Mouse (Mus musculus) hindbrain, postnatal 0 days (tissue): ENCODE data around the gene Ugt1a9. TPM values are rescaled to one million over a fixed set of nuclear protein-coding genes. Genes with fewer than 3 reads are reported as not detected.

ENCODE experiments used
- ATAC-seq: fragments of 200-750 bp; cut with Nextera tagmentation; 2 replicates; pipeline ENCODE4 v1.8.0; 2017; ENCODE audit warnings: mild to moderate bottlenecking, moderate TSS enrichment, moderate library complexity
- DNase-seq: peaks from one replicate; pipeline ENCODE4 v3.0.0-alpha.2; 2015; ENCODE audit warnings: low spot score
- H3K27ac ChIP-seq: fragments of 300-500 bp; sonication (generic); 2 replicates; pipeline ENCODE4 v1.5.1; 2014; ENCODE audit warnings: mild to moderate bottlenecking
- H3K27me3 ChIP-seq: fragments of 300-500 bp; sonication (generic); 2 replicates; pipeline ENCODE4 v1.6.1; 2014; ENCODE audit warnings: low read length, mixed read lengths; ENCODE audit not compliant: insufficient read depth
- H3K36me3 ChIP-seq: fragments of 300-500 bp; sonication (generic); 2 replicates; pipeline ENCODE4 v1.6.1; 2014; ENCODE audit warnings: low read length, mixed read lengths; ENCODE audit not compliant: insufficient read depth
- H3K4me1 ChIP-seq: fragments of 300-500 bp; sonication (generic); 2 replicates; pipeline ENCODE4 v1.6.1; 2014; ENCODE audit warnings: antibody characterized with exemption, low read length, mixed read lengths; ENCODE audit not compliant: insufficient read depth
- H3K4me2 ChIP-seq: fragments of 300-500 bp; sonication (generic); 2 replicates; pipeline ENCODE4 v1.6.1; 2014; ENCODE audit warnings: low read depth, mild to moderate bottlenecking, low read length, moderate library complexity, mixed read lengths
- H3K4me3 ChIP-seq: fragments of 300-500 bp; sonication (generic); 2 replicates; pipeline ENCODE4 v1.5.1; 2014; ENCODE audit warnings: low read length
- H3K9ac ChIP-seq: fragments of 300-500 bp; sonication (generic); replicated peaks from 2 replicates; pipeline ENCODE4 v1.6.1; 2014; ENCODE audit warnings: mild to moderate bottlenecking, low read length, moderate library complexity, mixed read lengths
- H3K9me3 ChIP-seq: fragments of 300-500 bp; sonication (generic); 2 replicates; pipeline ENCODE4 v1.6.1; 2016; ENCODE audit warnings: low read length, mixed read lengths
- CTCF ChIP-seq: IDR thresholded peaks from 2 replicates; pipeline ENCODE4 v1.5.1; 2016; ENCODE audit warnings: antibody characterized with exemption, control low read depth, low read depth
- WGBS: fragments of 180-500 bp; shearing (Covaris S2); extraction: QIAGEN DNeasy Blood & Tissue Kit; methylation state at CpG from one replicate; pipeline ENCODE4 v1.1.7; 2014; 5-methylcytosine and 5-hydroxymethylcytosine counted together
- polyA plus RNA-seq: library from polyadenylated mRNA; unstranded; fragments of >200 nt; fragmentation: Nextera tagmentation; extraction: Ambion mirVana; gene quantifications from 2 replicates; pipeline ENCODE4 v1.2.1, GENCODE M21; 2015
- total RNA-seq: library from RNA; depleted of rRNA; stranded (reverse); fragments of >200 nt; gene quantifications from 2 replicates; pipeline ENCODE4 v1.2.3, GENCODE M21; 2014

Gene Ugt1a9
- total and polyA plus RNA-seq, 2 experiments from 2014 or later = not detected

GRCm38 (mm10) chr1:88234248-88234610 lies 163.6 kb downstream of the Ugt1a9 start:
- no peak overlapping the region for H3K27ac ChIP-seq
- TF ChIP-seq CTCF = no peak
- ATAC-seq (no peak), DNase-seq (no peak)
- no peak overlapping the region for H3K4me3 ChIP-seq
- H3K9ac ChIP-seq = no peak overlapping the region
- no peaks in the 10 kb centered on the region for H3K4me1 ChIP-seq
- H3K9me3 ChIP-seq = peaks cover 97% of the 10 kb centered on the region
- 64% methylated on average over 4 of the region's 4 CpGs for WGBS
- H3K27me3 ChIP-seq = no peaks in the 10 kb centered on the region
- no peaks in the 10 kb centered on the region for H3K36me3 ChIP-seq
- no peak overlapping the region for H3K4me2 ChIP-seq

- no peaks in the 10 kb centered on the region for H3K4me1 ChIP-seq
- H3K4me2 ChIP-seq = no peak overlapping the region
- no peaks in the 10 kb centered on the region for H3K27me3 ChIP-seq
- DNase-seq = no peak
- ATAC-seq = no peak
- H3K9ac ChIP-seq = no peak overlapping the region
- WGBS = 43% methylated on average over 5 of the region's 5 CpGs
- no peak overlapping the region for H3K4me3 ChIP-seq
- no peak for TF ChIP-seq CTCF
- H3K27ac ChIP-seq = no peak overlapping the region
- H3K36me3 ChIP-seq = no peaks in the 10 kb centered on the region
- H3K9me3 ChIP-seq = peaks cover 97% of the 10 kb centered on the region
These were observed 164.0 kb downstream of the Ugt1a9 start for GRCm38 (mm10) chr1:88234646-88235045.

- no peak for TF ChIP-seq CTCF
- 65% methylated on average over 11 of the region's 11 CpGs for WGBS
- ATAC-seq = no peak
- no peak overlapping the region for H3K27ac ChIP-seq
- no peaks in the 10 kb centered on the region for H3K36me3 ChIP-seq
- H3K4me2 ChIP-seq = no peak overlapping the region
- no peaks in the 10 kb centered on the region for H3K4me1 ChIP-seq
- H3K9me3 ChIP-seq = peaks cover 97% of the 10 kb centered on the region
- H3K27me3 ChIP-seq = no peaks in the 10 kb centered on the region
- no peak overlapping the region for H3K4me3 ChIP-seq
- no peak for DNase-seq
- H3K9ac ChIP-seq = no peak overlapping the region
These were observed 164.7 kb downstream of the Ugt1a9 start for GRCm38 (mm10) chr1:88235046-88235893.

GRCm38 (mm10) chr1:88235894-88236415 lies 165.4 kb downstream of the Ugt1a9 start:
- 62% methylated on average over 4 of the region's 4 CpGs for WGBS
- Histone ChIP-seq H3K36me3 (no peaks in the 10 kb centered on the region), H3K4me3 (no peak overlapping the region), H3K4me1 (no peaks in the 10 kb centered on the region), H3K4me2 (no peak overlapping the region), H3K27me3 (no peaks in the 10 kb centered on the region), H3K27ac (no peak overlapping the region), H3K9me3 (peaks cover 97% of the 10 kb centered on the region), H3K9ac (no peak overlapping the region)
- DNase-seq = no peak
- TF ChIP-seq CTCF = no peak
- no peak for ATAC-seq

GRCm38 (mm10) chr1:88237311-88237710 lies 166.7 kb downstream of the Ugt1a9 start:
- no peaks in the 10 kb centered on the region for H3K36me3 ChIP-seq
- TF ChIP-seq CTCF = no peak
- H3K9ac ChIP-seq = no peak overlapping the region
- peaks cover 97% of the 10 kb centered on the region for H3K9me3 ChIP-seq
- WGBS = 79% methylated on average over 5 of the region's 5 CpGs
- no peak overlapping the region for H3K4me3 ChIP-seq
- DNase-seq (no peak), ATAC-seq (no peak)
- H3K27me3 ChIP-seq = no peaks in the 10 kb centered on the region
- H3K27ac ChIP-seq = no peak overlapping the region
- no peaks in the 10 kb centered on the region for H3K4me1 ChIP-seq
- no peak overlapping the region for H3K4me2 ChIP-seq

- Histone ChIP-seq H3K9me3 (peaks cover 97% of the 10 kb centered on the region), H3K4me2 (no peak overlapping the region), H3K27me3 (no peaks in the 10 kb centered on the region), H3K9ac (no peak overlapping the region), H3K4me1 (no peaks in the 10 kb centered on the region), H3K27ac (no peak overlapping the region), H3K4me3 (no peak overlapping the region), H3K36me3 (no peaks in the 10 kb centered on the region)
- DNase-seq (no peak), ATAC-seq (0 out of 2 replicates have a peak, but pooled peaks have one; percentile 10)
- 75% methylated on average over 6 of the region's 6 CpGs for WGBS
- no peak for TF ChIP-seq CTCF
These were observed 168.2 kb downstream of the Ugt1a9 start for GRCm38 (mm10) chr1:88238771-88239170.

GRCm38 (mm10) chr1:88240072-88240471 lies 169.5 kb downstream of the Ugt1a9 start:
- H3K36me3 ChIP-seq = no peaks in the 10 kb centered on the region
- no peak for DNase-seq
- WGBS = 75% methylated on average over 5 of the region's 5 CpGs

More at GRCm38 (mm10) chr1:88240072-88240471, 169.5 kb downstream of the Ugt1a9 start:
- H3K4me3 ChIP-seq = no peak overlapping the region
- peaks cover 97% of the 10 kb centered on the region for H3K9me3 ChIP-seq
- no peak overlapping the region for H3K27ac ChIP-seq
- no peaks in the 10 kb centered on the region for H3K4me1 ChIP-seq
- no peak for ATAC-seq
- H3K9ac ChIP-seq = no peak overlapping the region
- TF ChIP-seq CTCF = no peak
- H3K4me2 ChIP-seq = no peak overlapping the region
- H3K27me3 ChIP-seq = no peaks in the 10 kb centered on the region
